Mouse (Mus musculus) midbrain, embryonic 11.5 days (tissue): ENCODE data around the gene Prss33. TPM values are rescaled to one million over a fixed set of nuclear protein-coding genes. Genes with fewer than 3 reads are reported as not detected.
A peak's percentile ranks its signal among the peaks of the same experiment; 100 is the strongest.

Experiments used
- ATAC-seq: fragments of 200-750 bp; cut with Nextera tagmentation; 2 replicates; pipeline ENCODE4 v1.8.0; 2017; ENCODE audit warnings: moderate TSS enrichment, moderate library complexity; ENCODE audit not compliant: low FRiP score
- DNase-seq: peaks from one replicate; pipeline ENCODE4 v3.0.0; 2015; ENCODE audit warnings: low spot score; ENCODE audit errors: missing footprints
- H3K27ac ChIP-seq: fragments of 300-500 bp; sonication (generic); 2 replicates; pipeline ENCODE4 v1.5.1; 2014; ENCODE audit warnings: low read depth, low read length
- H3K27me3 ChIP-seq: fragments of 300-500 bp; sonication (generic); 2 replicates; pipeline ENCODE4 v1.6.1; 2014; ENCODE audit warnings: mild to moderate bottlenecking, low read length, moderate library complexity, mixed read lengths; ENCODE audit not compliant: control insufficient read depth, insufficient read depth
- H3K36me3 ChIP-seq: fragments of 300-500 bp; sonication (generic); 2 replicates; pipeline ENCODE4 v1.6.1; 2014; ENCODE audit warnings: mild to moderate bottlenecking, low read length, moderate library complexity, mixed read lengths; ENCODE audit not compliant: control insufficient read depth, insufficient read depth
- H3K4me1 ChIP-seq: fragments of 300-500 bp; sonication (generic); 2 replicates; pipeline ENCODE4 v1.6.1; 2014; ENCODE audit warnings: low read length; ENCODE audit not compliant: control insufficient read depth, insufficient read depth
- H3K4me2 ChIP-seq: fragments of 300-500 bp; sonication (generic); 2 replicates; pipeline ENCODE4 v1.6.1; 2014; ENCODE audit warnings: mild to moderate bottlenecking, moderate library complexity
- H3K4me3 ChIP-seq: fragments of 300-500 bp; sonication (generic); 2 replicates; pipeline ENCODE4 v1.5.1; 2014; ENCODE audit warnings: low read depth, low read length
- H3K9ac ChIP-seq: fragments of 300-500 bp; sonication (generic); 2 replicates; pipeline ENCODE4 v1.6.1; 2014; ENCODE audit warnings: low read length
- H3K9me3 ChIP-seq: fragments of 300-500 bp; sonication (generic); 2 replicates; pipeline ENCODE4 v1.6.1; 2016; ENCODE audit warnings: low read length; ENCODE audit not compliant: control insufficient read depth
- WGBS: fragments of 180-500 bp; shearing (Covaris S2); extraction: QIAGEN DNeasy Blood & Tissue Kit; methylation state at CpG from one replicate; pipeline ENCODE4 v1.1.7; 2014; 5-methylcytosine and 5-hydroxymethylcytosine counted together
- polyA plus RNA-seq: library from polyadenylated mRNA; unstranded; fragments of >200 nt; fragmentation: Nextera tagmentation; extraction: Ambion mirVana; gene quantifications from 2 replicates; pipeline ENCODE4 v1.2.1, GENCODE M21; 2014

Gene Prss33
- polyA plus RNA-seq, 1 experiment from 2014 or later = 0.27 TPM

- H3K4me1 ChIP-seq = peaks cover 7% of the 10 kb centered on the region
- H3K9ac ChIP-seq = no peak overlapping the region
- ATAC-seq (no peak), DNase-seq (peak; percentile 45)
- no peak overlapping the region for H3K27ac ChIP-seq
- WGBS = 97% methylated on average over 8 of the region's 8 CpGs
- H3K4me2 ChIP-seq = no peak overlapping the region
- H3K9me3 ChIP-seq = no peaks in the 10 kb centered on the region
- H3K4me3 ChIP-seq = no peak overlapping the region
- H3K36me3 ChIP-seq = no peaks in the 10 kb centered on the region
- no peaks in the 10 kb centered on the region for H3K27me3 ChIP-seq
Observed at GRCm38 (mm10) chr17:23795323-23795722, 40.5 kb downstream of the Prss33 start.

- DNase-seq = no peak
- no peaks in the 10 kb centered on the region for H3K9me3 ChIP-seq
- H3K9ac ChIP-seq = peak overlapping the region; percentile 74
- ATAC-seq = no peak; the same call in 1 of the 2 replicates
- H3K4me1 ChIP-seq = peaks cover 18% of the 10 kb centered on the region
- H3K36me3 ChIP-seq = no peaks in the 10 kb centered on the region
- H3K27ac ChIP-seq = peak overlapping the region; percentile 78
- H3K4me2 ChIP-seq = peak overlapping the region; percentile 57
- WGBS = 77% methylated on average over 2 of the region's 2 CpGs
- no peak overlapping the region for H3K4me3 ChIP-seq
- no peaks in the 10 kb centered on the region for H3K27me3 ChIP-seq
Observed at GRCm38 (mm10) chr17:23791079-23791357, 44.8 kb downstream of the Prss33 start.

GRCm38 (mm10) chr17:23790269-23791078 lies 45.4 kb downstream of the Prss33 start, which contains the start of gene Srrm2:
TSS of gene Srrm2 (plus strand) at chr17:23790532.
- H3K4me3 ChIP-seq = peak within 1 kb of the TSS; percentile 31
- peak within 1 kb of the TSS; percentile 57 for H3K4me2 ChIP-seq
- peak; percentile 80 for ATAC-seq
- H3K27ac ChIP-seq = peak within 1 kb of the TSS; percentile 78
- H3K9me3 ChIP-seq = no peaks in the 10 kb centered on the region
- peak within 1 kb of the TSS; percentile 74 for H3K9ac ChIP-seq
- WGBS = 2% methylated on average over 29 of the region's 29 CpGs
- H3K36me3 ChIP-seq = no peaks in the 10 kb centered on the region
- H3K4me1 ChIP-seq = peaks cover 20% of the 10 kb centered on the region
- H3K27me3 ChIP-seq = no peaks in the 10 kb centered on the region
- DNase-seq = peak; percentile 97

- no peak for ATAC-seq
- Histone ChIP-seq H3K4me2 (peak overlapping the region; percentile 57), H3K9me3 (no peaks in the 10 kb centered on the region), H3K4me1 (peaks cover 20% of the 10 kb centered on the region), H3K9ac (peak overlapping the region; percentile 74), H3K4me3 (peak overlapping the region; percentile 31), H3K27me3 (no peaks in the 10 kb centered on the region), H3K27ac (peak overlapping the region; percentile 78), H3K36me3 (no peaks in the 10 kb centered on the region)
- DNase-seq = peak; percentile 93
- 8% methylated on average over 8 of the region's 8 CpGs for WGBS
Observed at GRCm38 (mm10) chr17:23789749-23790268, 46.0 kb downstream of the Prss33 start.

- Histone ChIP-seq H3K4me1 (peaks cover 20% of the 10 kb centered on the region), H3K27ac (no peak overlapping the region), H3K4me3 (no peak overlapping the region), H3K4me2 (no peak overlapping the region), H3K9me3 (no peaks in the 10 kb centered on the region), H3K9ac (no peak overlapping the region), H3K36me3 (no peaks in the 10 kb centered on the region), H3K27me3 (no peaks in the 10 kb centered on the region)
- DNase-seq = peak; percentile 64
- ATAC-seq = no peak
- 91% methylated on average over 4 of the region's 4 CpGs for WGBS
Observed at GRCm38 (mm10) chr17:23788973-23789372, 46.9 kb downstream of the Prss33 start.

- peak; percentile 94 for DNase-seq
- H3K4me2 ChIP-seq = peak overlapping the region; percentile 70
- H3K27me3 ChIP-seq = no peaks in the 10 kb centered on the region
- H3K27ac ChIP-seq = peak overlapping the region; percentile 30; the same call in 1 of the 2 replicates
- peak overlapping the region; percentile 74; the same call in 1 of the 2 replicates for H3K9ac ChIP-seq
- H3K4me3 ChIP-seq = peak overlapping the region; percentile 47
- no peaks in the 10 kb centered on the region for H3K36me3 ChIP-seq
- no peaks in the 10 kb centered on the region for H3K9me3 ChIP-seq
- peak; percentile 55 for ATAC-seq
- peaks cover 20% of the 10 kb centered on the region for H3K4me1 ChIP-seq
- 17% methylated on average over 13 of the region's 13 CpGs for WGBS
Observed at GRCm38 (mm10) chr17:23786510-23786931, 49.3 kb downstream of the Prss33 start.

GRCm38 (mm10) chr17:23785561-23786471 lies 50.0 kb downstream of the Prss33 start, which contains the start of gene Flywch2:
TSS of gene Flywch2 (minus strand) at chr17:23786081.
- ATAC-seq (peak; percentile 71), DNase-seq (peak; percentile 96)
- Histone ChIP-seq H3K27me3 (no peaks in the 10 kb centered on the region), H3K4me2 (peak within 1 kb of the TSS; percentile 70), H3K9ac (peak within 1 kb of the TSS; percentile 74), H3K4me3 (peak within 1 kb of the TSS; percentile 47), H3K27ac (peak within 1 kb of the TSS; percentile 30; the same call in 1 of the 2 replicates), H3K36me3 (no peaks in the 10 kb centered on the region), H3K9me3 (no peaks in the 10 kb centered on the region), H3K4me1 (peaks cover 18% of the 10 kb centered on the region)
- WGBS = 4% methylated on average over 39 of the region's 43 CpGs

- Histone ChIP-seq H3K9me3 (no peaks in the 10 kb centered on the region), H3K4me1 (peaks cover 6% of the 10 kb centered on the region; the same call in 1 of the 2 replicates), H3K36me3 (no peaks in the 10 kb centered on the region), H3K4me2 (no peak overlapping the region), H3K4me3 (no peak overlapping the region), H3K27me3 (no peaks in the 10 kb centered on the region), H3K27ac (no peak overlapping the region), H3K9ac (no peak overlapping the region)
- peak; percentile 69 for DNase-seq
- ATAC-seq = no peak
Observed at GRCm38 (mm10) chr17:23783352-23783751, 52.5 kb downstream of the Prss33 start.
